Mouse (Mus musculus) NIH3T3 (cell line): ENCODE measurements around the gene Lmf1.

Experiments
- DNase-seq: peaks from one replicate; pipeline ENCODE4 v3.0.0-alpha.2; 2012; ENCODE audit warnings: low read depth

The Lmf1 gene

GRCm38 (mm10) chr17:25643517-25644294, 64.8 kb downstream of the Lmf1 start:
- peak; percentile 18 for DNase-seq

- DNase-seq: no peak
These were observed 65.9 kb downstream of the Lmf1 start for GRCm38 (mm10) chr17:25644761-25645160.

GRCm38 (mm10) chr17:25645661-25646060, 66.8 kb downstream of the Lmf1 start:
- no peak for DNase-seq

- DNase-seq: no peak
These were observed 69.0 kb downstream of the Lmf1 start for GRCm38 (mm10) chr17:25647901-25648300.

DNA sequence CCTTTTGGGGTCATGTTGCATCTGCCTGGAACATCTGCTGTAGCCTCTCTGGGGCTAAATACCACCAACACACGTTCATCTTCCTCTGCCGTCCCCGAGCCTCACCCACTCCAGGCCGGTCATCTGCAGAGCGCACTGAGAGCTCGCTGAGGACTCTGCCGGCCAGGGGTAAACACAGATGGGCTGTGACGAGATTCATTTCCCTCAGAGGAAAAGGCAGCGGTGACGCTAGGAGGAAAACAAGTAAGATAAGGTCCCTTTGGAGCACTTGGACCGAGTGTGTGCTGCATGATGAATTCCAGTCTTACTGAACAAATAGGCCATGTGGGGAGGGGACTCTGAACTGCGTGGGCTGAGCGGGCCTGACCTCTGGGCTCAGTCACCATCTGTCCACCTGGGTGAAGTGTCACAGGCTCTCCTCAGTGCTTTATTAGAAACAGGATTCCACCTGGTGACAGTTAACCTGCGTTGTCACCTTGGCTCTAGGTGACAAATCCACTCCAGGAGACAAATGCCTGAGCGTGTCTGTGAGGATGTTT, 69.9 kb downstream of the Lmf1 start:
- no peak for DNase-seq

GRCm38 (mm10) chr17:25650726-25651125, 71.8 kb downstream of the Lmf1 start:
- no peak for DNase-seq

- DNase-seq: no peak
These were observed 73.4 kb downstream of the Lmf1 start for GRCm38 (mm10) chr17:25652272-25652671.

GRCm38 (mm10) chr17:25656142-25656825, 77.4 kb downstream of the Lmf1 start:
- no peak for DNase-seq

- no peak for DNase-seq
These were observed 77.9 kb downstream of the Lmf1 start for GRCm38 (mm10) chr17:25656826-25657189.

DNA sequence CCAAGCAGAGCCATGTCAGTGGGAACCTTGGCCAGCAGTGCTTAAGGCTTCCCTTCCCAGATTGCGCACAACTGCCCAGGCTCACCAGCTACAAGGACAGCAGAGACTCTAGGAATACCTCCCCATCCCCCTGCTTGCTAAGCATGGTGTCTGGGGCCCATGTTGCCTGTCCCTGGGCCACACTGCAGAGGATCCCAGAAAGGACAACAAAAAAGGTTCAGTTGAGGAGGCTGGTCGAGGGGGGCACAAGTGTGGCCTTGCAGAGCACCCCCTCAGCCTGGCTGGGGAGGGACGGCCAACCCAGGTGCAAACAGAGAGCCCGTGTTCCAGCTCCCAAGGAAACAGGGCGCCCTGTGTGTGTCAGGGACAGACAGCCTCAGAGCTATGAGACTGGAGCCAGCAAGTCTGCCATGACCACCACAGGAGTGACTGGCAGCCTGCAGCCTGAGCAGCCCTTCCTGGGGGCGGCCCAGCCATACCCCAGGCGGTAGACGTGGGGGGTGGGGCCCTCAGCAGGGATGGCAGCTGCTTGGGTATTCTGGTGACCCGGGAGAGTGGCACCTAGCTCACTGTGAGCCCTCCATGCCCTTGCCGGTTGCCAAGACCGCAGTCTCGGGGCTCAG, 84.4 kb downstream of the Lmf1 start:
- DNase-seq: no peak

- DNase-seq: no peak
These were observed 86.6 kb downstream of the Lmf1 start for GRCm38 (mm10) chr17:25665485-25665884.

DNA sequence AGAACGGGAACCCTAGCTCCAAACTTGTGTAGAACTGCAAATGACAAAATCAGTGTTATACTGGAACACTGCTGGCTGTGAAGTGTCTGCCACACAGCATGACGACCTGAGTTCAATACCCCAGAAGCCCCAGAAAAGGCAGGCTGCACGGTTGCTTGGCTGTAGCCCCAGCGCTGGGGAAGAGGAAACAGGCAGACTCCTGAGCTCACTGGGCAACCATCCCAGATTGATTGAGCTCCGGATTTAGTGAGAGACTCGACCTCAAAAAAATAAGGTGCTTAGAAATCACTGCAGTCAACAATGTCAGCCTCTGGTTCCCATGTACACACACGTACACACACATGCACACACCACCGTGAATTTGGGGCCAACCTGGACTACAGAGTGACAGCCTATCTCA, 87.0 kb downstream of the Lmf1 start:
- DNase-seq: peak; percentile 20

GRCm38 (mm10) chr17:25668481-25669055, 89.7 kb downstream of the Lmf1 start:
- no peak for DNase-seq

- DNase-seq: no peak
These were observed 94.1 kb downstream of the Lmf1 start for GRCm38 (mm10) chr17:25672982-25673381.

DNA sequence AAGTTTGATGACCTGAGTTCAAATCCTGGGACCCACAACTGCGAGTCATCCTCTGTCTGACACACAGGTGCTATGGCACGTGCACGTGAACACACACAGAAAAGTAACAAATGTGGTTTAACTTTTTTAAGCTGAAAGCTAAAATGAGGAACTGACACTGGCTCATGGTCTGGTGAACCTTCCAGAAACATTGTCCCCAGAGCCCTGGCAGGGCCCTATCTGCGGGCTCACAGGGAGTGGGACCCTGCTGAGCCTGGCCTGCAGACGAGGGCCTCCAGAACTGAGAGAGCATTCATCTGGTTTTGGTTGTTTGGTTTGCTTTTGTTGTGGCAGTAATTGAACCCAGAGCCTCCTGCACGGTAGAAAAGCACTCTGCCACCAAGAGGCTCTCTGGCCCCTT, 99.1 kb downstream of the Lmf1 start:
- DNase-seq: no peak

GRCm38 (mm10) chr17:25679818-25680217, 100.9 kb downstream of the Lmf1 start:
- DNase-seq: no peak

DNA sequence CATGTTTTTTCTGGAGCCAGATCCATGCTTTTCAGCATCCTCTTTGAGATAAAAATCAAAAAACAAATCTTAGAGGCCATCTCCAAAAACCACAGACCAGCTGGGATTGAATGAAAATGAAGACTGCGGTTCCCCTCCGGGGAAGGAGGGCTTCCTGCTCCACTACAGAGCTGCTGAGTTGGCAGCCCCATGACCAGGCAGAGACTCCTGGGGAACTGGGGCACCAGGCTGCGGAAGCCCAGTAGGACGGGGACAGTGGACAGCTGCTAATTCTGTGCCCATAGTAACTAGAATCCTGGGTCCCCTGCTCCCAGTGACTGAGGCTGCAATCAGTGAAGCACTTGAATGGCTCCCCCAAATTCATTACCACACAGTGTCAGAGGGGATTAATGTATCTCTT, 102.8 kb downstream of the Lmf1 start:
- no peak for DNase-seq

DNA sequence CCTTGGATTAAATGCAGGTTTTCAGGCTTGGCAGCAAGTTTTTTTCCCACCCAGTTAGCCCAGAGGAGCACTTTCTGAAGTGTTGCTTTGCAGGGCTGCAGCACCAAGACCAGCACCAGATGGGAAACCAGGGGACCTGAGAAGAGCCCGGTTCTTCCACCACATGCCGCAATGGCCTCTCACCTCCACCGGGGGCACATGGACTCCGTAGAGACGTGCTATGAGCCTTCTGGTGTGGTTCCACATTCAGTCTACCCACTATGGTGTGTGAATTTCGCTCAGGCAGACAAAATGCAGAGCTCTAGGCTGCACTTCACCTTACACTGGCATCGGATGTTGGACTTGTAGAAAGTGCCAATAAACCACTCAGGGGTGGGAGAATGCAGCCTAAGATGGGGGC, 107.4 kb downstream of the Lmf1 start:
- peak; percentile 51 for DNase-seq

- DNase-seq: no peak
These were observed 110.0 kb downstream of the Lmf1 start for GRCm38 (mm10) chr17:25688922-25689321.

DNA sequence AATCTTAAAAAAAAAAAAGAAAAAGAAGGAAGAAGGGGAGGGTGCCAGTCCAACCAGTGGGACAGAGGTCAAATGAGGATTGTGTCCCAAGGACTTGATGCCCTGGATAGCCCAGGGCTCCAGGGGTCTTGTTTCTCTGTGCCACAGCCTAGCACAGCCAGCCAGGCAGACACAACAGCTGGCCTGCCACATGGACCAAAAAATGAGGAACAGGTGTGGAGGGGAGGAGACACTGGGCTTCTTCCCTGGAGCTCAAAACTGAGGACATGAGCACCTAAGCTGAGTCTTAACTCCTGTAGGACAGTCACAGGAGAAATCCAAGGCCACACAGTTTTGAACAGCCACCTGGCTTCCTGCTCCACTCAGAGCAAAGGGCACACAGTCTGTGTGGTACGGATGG, 117.4 kb downstream of the Lmf1 start:
- DNase-seq: no peak

DNA sequence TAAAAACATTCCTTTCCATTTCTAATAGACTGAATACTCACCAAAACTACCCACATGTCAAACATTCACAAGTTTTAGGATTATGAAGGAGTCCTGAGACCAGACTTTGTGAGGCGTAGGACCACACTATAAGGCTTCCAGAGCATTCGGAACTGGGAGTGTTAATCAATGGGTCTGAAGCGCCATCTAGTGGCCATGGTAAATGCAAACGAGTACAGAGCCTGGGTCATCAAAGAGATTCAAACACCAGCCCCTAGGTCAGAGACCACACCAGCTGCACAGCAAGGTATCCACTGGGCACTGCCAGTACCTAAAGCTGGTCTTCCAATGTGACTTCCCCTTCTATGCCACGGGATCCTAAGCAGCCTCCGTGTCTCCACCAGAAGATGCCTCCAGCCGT, 119.6 kb downstream of the Lmf1 start:
- DNase-seq: peak; percentile 89

- DNase-seq: peak; percentile 21
These were observed 122.1 kb downstream of the Lmf1 start for GRCm38 (mm10) chr17:25700863-25701496.
